Mouse (Mus musculus): ENCODE results near the gene Dstyk.

Dstyk gene

DNA sequence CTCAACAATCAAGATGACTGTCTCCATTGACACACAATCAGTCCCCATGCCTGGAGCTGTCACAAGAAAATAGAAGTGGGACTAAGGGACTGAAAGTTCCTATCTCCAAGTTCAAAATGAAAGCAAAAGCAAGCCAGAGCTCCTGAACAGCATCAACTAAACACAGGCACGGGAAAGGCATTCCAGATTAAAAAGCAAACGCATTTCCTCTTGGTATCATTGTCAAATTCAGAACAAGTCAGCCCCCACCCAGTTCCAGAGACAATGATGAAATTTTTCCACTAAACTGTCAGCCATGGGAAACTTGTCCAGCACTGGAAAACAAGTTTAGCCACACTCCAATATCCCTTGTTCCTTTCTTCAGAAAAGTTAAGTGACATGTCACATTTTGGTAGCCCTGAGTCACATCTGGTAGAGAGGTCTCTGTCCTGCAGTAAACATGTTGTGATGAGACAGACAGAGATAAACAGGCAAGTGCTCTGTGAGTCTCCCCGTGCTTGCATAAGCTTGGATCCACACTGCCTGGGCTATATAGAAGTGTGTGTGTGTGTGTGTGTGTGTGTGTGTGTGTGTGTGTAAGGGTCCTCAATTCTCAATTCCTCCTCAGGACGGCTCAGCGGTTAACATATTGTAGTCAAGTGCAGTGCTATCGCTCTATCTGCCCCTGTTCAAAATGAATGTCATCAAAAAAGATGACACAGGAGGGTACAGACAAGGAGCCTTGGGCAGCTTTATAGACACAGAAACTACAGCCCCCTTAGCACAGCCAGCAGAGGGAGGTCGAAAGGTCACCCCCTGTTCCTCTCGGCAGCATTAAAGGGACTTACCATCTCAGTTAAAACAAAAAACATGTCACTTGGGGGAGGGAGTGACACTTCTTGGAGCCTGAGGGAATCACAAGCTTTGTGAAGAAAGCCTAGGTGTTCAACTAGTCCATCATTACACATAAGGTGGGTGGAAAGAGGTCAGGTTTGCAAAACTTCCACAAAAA, 28.2 kb upstream of the Dstyk start:
- no peak for DNase-seq (ENCODE audit: low spot score in 2 of 2)

DNA sequence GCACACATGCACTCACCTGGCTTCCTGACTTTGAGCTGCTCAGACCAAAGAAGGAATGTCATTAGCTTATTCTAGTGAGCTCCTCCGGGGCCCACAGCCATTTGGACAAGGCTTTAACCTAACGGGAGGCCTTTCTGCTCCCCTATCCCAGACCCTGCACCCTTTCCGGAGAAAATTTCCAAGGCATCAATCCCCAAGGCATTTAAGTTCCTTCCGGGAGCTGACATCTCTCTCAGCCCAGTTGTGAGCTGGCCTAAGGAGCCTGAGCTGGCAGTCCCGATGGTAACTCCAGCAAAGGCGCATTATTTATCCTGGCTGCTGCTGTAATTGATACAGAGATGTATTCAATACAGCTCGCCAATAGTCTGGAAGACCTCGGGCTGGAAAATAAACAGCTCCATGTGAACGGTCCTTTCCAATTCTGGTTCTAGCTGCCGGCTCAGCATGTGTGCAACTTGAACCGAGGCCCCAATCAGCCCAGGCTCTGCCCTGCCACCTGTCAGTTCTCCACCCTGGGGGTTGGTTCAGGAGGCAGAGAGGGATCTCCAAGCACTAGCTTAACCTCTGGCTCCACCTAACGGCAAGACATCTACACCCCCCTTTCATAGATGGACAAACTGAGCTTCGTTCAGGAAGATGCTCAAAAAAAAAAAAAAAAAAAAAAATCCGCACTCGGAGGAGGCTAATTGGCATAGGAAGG, 27.3 kb upstream of the Dstyk start:
- DNase-seq (ENCODE audit: low spot score in 2 of 2) = no peak

DNA sequence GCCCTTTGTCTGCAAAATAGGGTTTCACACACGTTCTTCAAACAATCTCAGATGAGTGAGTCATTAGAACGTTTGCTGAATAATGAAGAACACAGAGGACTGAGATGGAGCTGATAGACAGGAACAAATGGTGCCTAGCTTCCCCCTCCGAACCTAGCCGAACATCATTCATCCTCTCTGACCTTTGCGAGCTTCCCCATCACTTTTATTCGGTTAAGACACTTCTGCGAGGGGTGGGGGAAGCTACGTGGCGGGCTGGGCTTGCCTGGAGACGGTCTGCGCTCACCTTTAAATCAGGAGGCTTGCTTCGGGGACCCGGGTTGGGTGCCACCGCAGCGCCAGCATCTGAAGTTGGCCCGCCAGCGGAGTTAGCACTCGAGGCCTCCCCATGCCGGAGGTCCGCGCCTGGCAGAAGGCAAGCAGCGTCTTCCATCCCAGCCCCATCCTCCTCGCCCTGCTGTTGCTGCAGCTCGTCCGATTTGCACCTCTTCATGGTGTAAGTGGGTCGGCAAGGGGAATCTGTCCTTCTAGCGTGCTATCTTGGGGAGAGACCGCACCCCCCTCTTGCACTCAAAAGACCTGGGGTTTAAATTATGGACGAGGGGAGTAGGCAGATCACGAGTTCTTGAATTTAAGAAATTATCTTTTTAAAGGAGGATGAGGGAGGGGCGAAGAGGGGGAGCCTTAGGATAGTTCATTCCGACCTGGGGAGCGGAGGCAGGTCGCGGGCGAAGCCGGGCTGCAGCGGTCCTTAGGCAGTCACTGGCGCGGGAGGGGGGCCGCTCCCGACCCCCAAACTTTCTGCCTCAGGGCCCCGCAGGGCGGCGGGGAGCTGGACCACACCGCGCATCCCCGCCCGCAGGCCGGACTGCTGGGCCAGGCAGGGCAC, 26.4 kb upstream of the Dstyk start, which contains the start of gene Tmcc2:
TSS of gene Tmcc2 (minus strand) at position 591 of the 889 bp plus-strand sequence.
- DNase-seq (ENCODE audit: low spot score in 2 of 2) = no peak

- DNase-seq (ENCODE audit: low spot score in 2 of 2) = peak in 1 of 2 experiments; percentile 69
These were observed 25.8 kb upstream of the Dstyk start for GRCm38 (mm10) chr1:132391580-132392022.

DNA sequence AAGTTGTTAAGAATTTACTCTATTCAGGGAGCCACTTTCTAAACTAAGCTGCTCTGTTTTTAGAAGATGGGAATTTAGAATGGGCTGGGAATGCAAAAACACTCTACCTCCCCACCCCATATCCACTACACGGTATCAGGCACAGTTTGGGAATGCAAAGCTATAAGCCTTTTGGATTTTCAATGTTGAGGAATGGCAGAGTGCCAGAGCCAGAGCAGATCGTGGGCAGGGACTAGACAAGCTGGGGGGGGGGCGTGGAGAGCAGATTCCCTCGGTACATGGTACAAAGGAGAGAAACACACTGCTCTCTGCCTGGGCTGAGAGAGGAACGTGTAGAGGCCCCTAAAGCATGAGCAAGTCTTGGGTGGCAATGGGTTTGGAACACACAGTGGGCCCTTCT, 24.5 kb upstream of the Dstyk start:
- DNase-seq (ENCODE audit: low spot score in 2 of 2) = no peak

GRCm38 (mm10) chr1:132396705-132397104, 20.6 kb upstream of the Dstyk start:
- no peak for DNase-seq (ENCODE audit: low spot score in 2 of 2)

DNA sequence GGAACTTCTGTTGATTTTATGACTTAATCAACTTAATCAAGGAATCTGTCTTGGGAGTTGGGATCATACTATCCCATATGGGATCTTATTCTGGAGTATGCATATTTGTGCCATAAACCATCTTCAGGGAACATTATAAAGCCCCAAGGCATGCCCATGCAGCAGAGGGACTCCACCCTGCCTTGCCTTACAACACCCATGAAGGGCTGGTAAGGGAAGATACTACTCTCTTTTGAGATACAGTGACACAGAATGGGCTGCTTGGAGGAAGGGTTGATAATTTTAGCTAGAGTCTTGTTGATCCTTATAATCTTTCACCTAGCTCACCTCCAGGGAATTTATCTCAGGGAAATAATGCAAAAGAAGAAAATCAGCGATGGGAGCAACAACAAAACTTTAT, 16.8 kb upstream of the Dstyk start:
- no peak for DNase-seq (ENCODE audit: low spot score in 2 of 2)

DNA sequence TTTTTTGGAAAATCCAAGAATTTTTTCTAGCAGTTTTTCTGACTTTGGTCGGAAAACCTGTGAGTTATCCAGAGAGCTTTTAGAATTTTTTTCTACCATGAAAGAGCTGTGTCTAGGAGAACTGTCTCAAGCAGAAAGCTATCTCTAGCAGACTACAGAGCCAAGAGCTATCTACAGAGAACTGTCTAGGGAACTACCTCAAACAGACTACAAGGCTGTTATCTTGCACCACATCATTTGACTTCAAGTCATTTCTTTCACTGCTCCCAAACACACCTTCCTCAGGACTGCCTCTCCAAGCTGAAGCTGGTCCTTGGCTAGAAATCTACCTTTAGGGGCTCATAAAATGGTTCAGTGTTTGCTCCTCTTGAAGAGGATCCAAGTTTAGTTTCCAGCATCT, 15.5 kb upstream of the Dstyk start:
- DNase-seq (ENCODE audit: low spot score in 2 of 2) = no peak

GRCm38 (mm10) chr1:132410657-132411056, 6.7 kb upstream of the Dstyk start:
- no peak for DNase-seq (ENCODE audit: low spot score in 2 of 2)

- DNase-seq (ENCODE audit: low spot score in 2 of 2) = no peak
These were observed 962 bp upstream of the Dstyk start for GRCm38 (mm10) chr1:132416244-132416942.

DNA sequence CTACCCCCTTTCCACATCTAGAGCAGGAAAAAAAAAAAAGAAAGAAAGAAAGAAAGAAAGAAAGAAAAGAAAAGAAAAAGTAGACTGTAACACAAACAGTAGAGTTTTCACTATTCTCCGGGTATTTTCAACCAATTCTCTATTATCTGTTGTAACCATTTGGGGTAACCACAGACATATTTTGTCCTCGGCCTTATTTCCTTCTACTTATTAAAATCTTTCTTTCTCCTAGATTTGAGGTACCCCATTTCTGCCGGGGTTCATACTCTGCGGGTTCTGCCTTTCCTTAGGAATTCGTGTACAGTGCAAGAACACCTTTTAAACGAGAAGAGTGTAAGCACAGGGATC, 438 bp upstream of the Dstyk start:
- DNase-seq (ENCODE audit: low spot score in 2 of 2) = no peak

DNA sequence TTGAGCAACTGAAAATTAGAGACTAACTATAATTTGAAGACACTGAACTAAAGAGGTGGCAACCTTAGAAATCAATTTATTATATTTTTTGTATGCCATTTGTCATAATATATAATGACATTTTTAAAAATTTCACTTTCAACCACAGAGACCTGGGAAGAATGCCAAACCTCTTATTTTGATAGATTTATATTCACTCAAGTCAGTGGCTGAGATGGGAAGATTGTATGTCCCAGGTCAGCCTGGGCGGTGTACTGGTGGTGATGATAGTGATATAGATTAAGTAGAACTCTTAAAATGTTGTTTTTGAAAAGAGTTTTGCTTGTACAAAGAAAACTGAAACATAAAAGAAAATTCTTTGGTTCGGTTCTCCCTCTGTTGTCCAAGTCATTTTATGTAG, 2.9 kb downstream of the Dstyk start:
- no peak for DNase-seq (ENCODE audit: low spot score in 2 of 2)

GRCm38 (mm10) chr1:132420662-132421061, 3.3 kb downstream of the Dstyk start:
- no peak for DNase-seq (ENCODE audit: low spot score in 2 of 2)

- no peak for DNase-seq (ENCODE audit: low spot score in 2 of 2)
These were observed 5.7 kb downstream of the Dstyk start for GRCm38 (mm10) chr1:132422912-132423696.

- DNase-seq (ENCODE audit: low spot score in 2 of 2) = no peak
These were observed 8.2 kb downstream of the Dstyk start for GRCm38 (mm10) chr1:132425600-132425999.

DNA sequence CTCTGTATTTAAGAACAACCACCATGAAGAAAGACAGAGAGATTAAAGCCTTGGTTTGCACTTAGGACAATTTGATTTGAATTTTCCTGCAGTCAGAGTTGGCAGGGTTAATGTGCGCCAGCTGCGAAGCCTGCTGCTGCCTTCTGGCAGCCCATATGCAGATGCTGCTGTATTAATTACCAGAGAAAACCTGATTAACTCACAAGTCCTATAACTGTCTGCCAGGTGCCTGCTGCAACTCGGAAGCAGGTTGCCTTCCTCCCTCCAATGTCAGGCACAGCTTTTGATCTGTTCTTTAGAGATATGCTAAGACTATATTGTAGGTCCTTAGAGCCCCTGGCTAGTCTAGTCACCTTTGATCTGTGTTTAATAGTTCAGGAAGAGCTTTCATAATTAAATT, 13.5 kb downstream of the Dstyk start:
- DNase-seq (ENCODE audit: low spot score in 2 of 2) = no peak

GRCm38 (mm10) chr1:132431716-132432115, 14.4 kb downstream of the Dstyk start:
- DNase-seq (ENCODE audit: low spot score in 2 of 2) = no peak

GRCm38 (mm10) chr1:132433349-132433748, 16.0 kb downstream of the Dstyk start:
- no peak for DNase-seq (ENCODE audit: low spot score in 2 of 2)

- no peak for DNase-seq (ENCODE audit: low spot score in 2 of 2)
These were observed 16.7 kb downstream of the Dstyk start for GRCm38 (mm10) chr1:132434032-132434431.

- DNase-seq (ENCODE audit: low spot score in 2 of 2) = no peak
These were observed 19.1 kb downstream of the Dstyk start for GRCm38 (mm10) chr1:132436320-132436958.

All from urinary bladder, postnatal 4 days (tissue).